Mouse (Mus musculus): Measurements from ENCODE around the gene Plekhs1.

- TF ChIP-seq CTCF (IDR thresholded peaks at IDR 0.05; ENCODE audit: borderline replicate concordance, extremely low read depth, insufficient read depth, insufficient read length): no peak
- no peak for TF ChIP-seq POLR2A (IDR thresholded peaks at IDR 0.05; ENCODE audit: borderline replicate concordance, extremely low read depth, insufficient read depth, insufficient read length, poor library complexity, severe bottlenecking)
Observed at GRCm38 (mm10) chr19:56477832-56478231, 16.4 kb downstream of the Plekhs1 start.
